In genomic region chr1:37691179-37691578, GRCm38 (mm10) we compare ENCODE assay signal across 10 mouse cellular contexts. TPM values are rescaled to one million over a fixed set of nuclear protein-coding genes. Genes with fewer than 3 reads are reported as not detected.
A peak's percentile ranks its signal among the peaks of the same experiment; 100 is the strongest.
DNase-seq lines count a peak whose midpoint lies in the region; ATAC-seq and TF ChIP-seq lines count a peak whose summit lies in the region.
"Had no signal": no experiment of that assay in that cellular context is flagged by ENCODE, and none has a peak within 500 bp of the region (broad histone marks: within the 10 kb centered on the region; RNA-seq: fewer than 3 reads in every experiment).

No protein-coding gene starts in this region.

- intact Hi-C loops in left cerebral cortex, postnatal 14 days (cut with DNase I) = no loop called here

- WGBS in liver, adult 2 months = 53% methylated on average over 8 of the region's 8 CpGs
- WGBS in forebrain, embryonic 10.5 days = 56% methylated on average over 8 of the region's 8 CpGs

- peak; percentile 21 to 30 for DNase-seq in B cell, adult 2 months
- peak; percentile 5 for DNase-seq in CH12.LX (ENCODE audit: extremely low read depth)
- DNase-seq in liver, adult 2 months (ENCODE audit: extremely low read depth, low read depth, low spot score) = peak; percentile 19
- no peak for DNase-seq in forebrain, embryonic 10.5 days (ENCODE audit: extremely low spot score, low spot score)
- DNase-seq in left cerebral cortex, postnatal 14 days (ENCODE audit: low spot score in 2 of 2) = no peak
- no peak for DNase-seq in layer of hippocampus, adult 9-10 months (ENCODE audit: low spot score)
- DNase-seq: adrenal gland, adult 8-10 months; forebrain, postnatal 0 days had no signal

- TF ChIP-seq CTCF in CH12.LX (conservative IDR thresholded peaks at IDR 0.05 in 1 of 2, IDR thresholded peaks at IDR 0.05 in 1 of 2; ENCODE audit: low read depth in 2 of 2, low read length in 2 of 2) = no peak
- TF ChIP-seq CTCF in liver, adult 2 months (IDR thresholded peaks at IDR 0.05; ENCODE audit: low read depth, low read length) = no peak

- no peaks in the 10 kb centered on the region for H3K4me1 ChIP-seq in CH12.LX (ENCODE audit: control insufficient read depth in 1 of 2, insufficient read depth in 2 of 2)
- H3K4me1 ChIP-seq in liver, adult 2 months (ENCODE audit: control insufficient read depth, insufficient read depth, low read length) = no peaks in the 10 kb centered on the region
- H3K4me1 ChIP-seq in forebrain, embryonic 10.5 days = peaks cover 12% of the 10 kb centered on the region
- H3K4me1 ChIP-seq: liver, embryonic 15.5 days had no signal

- TF ChIP-seq RAD21 in CH12.LX (IDR thresholded peaks at IDR 0.05; ENCODE audit: low read depth, low read length) = no peak

- no peaks in the 10 kb centered on the region for H3K9me3 ChIP-seq in CH12.LX (replicated peaks; ENCODE audit: low read length)
- no peaks in the 10 kb centered on the region for H3K9me3 ChIP-seq in forebrain, embryonic 10.5 days
- H3K9me3 ChIP-seq: liver, embryonic 15.5 days had no signal

- H3K4me2 ChIP-seq in CH12.LX (ENCODE audit: insufficient read depth, low read depth, poor library complexity, severe bottlenecking) = no peak overlapping the region
- H3K4me2 ChIP-seq: liver, embryonic 15.5 days had no signal

- dilution Hi-C loops in CH12.LX (cut with MboI; ENCODE audit: extremely low pct_ligation_motif_present, extremely low pct_unique_long_range_greater_than_20kb, low sequenced_read_pairs) = no loop called here

- in situ Hi-C loops in CH12.LX (cut with MboI; ENCODE audit: low pct_ligation_motif_present, low pct_unique_long_range_greater_than_20kb, low sequenced_read_pairs) = no loop called here

- no peak for TF ChIP-seq POLR2A in CH12.LX (IDR thresholded peaks at IDR 0.05; ENCODE audit: low read depth, low read length)
- TF ChIP-seq POLR2A in liver, adult 2 months (IDR thresholded peaks at IDR 0.05; ENCODE audit: extremely low read depth, insufficient read depth, low read length) = no peak

- no peak for TF ChIP-seq EP300 in CH12.LX (IDR thresholded peaks at IDR 0.05; ENCODE audit: low read length)

- no peak overlapping the region for H3K4me3 ChIP-seq in CH12.LX (replicated peaks in 1 of 3; ENCODE audit: low read depth in 2 of 3, low read length in 2 of 3, poor library complexity in 1 of 3)
- no peak overlapping the region for H3K4me3 ChIP-seq in liver, adult 2 months (ENCODE audit: insufficient read depth, low read depth, low read length)
- H3K4me3 ChIP-seq in forebrain, embryonic 10.5 days = no peak overlapping the region
- H3K4me3 ChIP-seq: liver, embryonic 15.5 days had no signal

- H3K27ac ChIP-seq in CH12.LX (ENCODE audit: insufficient read depth, low read depth) = no peak overlapping the region
- no peak overlapping the region for H3K27ac ChIP-seq in liver, adult 2 months (replicated peaks; ENCODE audit: insufficient read depth, low read depth, low read length)
- no peak overlapping the region for H3K27ac ChIP-seq in forebrain, embryonic 10.5 days
- H3K27ac ChIP-seq: liver, embryonic 15.5 days had no signal

- peak; percentile 31; the same call in 1 of the 2 replicates for ATAC-seq in neutrophil, adult 5-6 weeks (ENCODE audit: extremely low read depth, insufficient number of reproducible peaks, low FRiP score, poor library complexity, severe bottlenecking)
- ATAC-seq: forebrain, postnatal 0 days had no signal

- H3K9ac ChIP-seq in CH12.LX (ENCODE audit: insufficient read depth, low read depth) = no peak overlapping the region
- no peak overlapping the region for H3K9ac ChIP-seq in liver, adult 2 months (ENCODE audit: low read depth, low read length)
- H3K9ac ChIP-seq: forebrain, postnatal 0 days; liver, embryonic 15.5 days had no signal

- H3K36me3 ChIP-seq in CH12.LX (replicated peaks in 1 of 2; ENCODE audit: control insufficient read depth in 1 of 2, insufficient read depth in 1 of 2, low read length in 1 of 2) = no peaks in the 10 kb centered on the region
- H3K36me3 ChIP-seq in liver, adult 2 months (ENCODE audit: control insufficient read depth, insufficient read depth, low read length) = no peaks in the 10 kb centered on the region
- H3K36me3 ChIP-seq in forebrain, embryonic 10.5 days (replicated peaks) = no peaks in the 10 kb centered on the region
- H3K36me3 ChIP-seq: liver, embryonic 15.5 days had no signal

- peaks cover 34% of the 10 kb centered on the region for H3K27me3 ChIP-seq in CH12.LX (replicated peaks)
- H3K27me3 ChIP-seq in liver, adult 2 months (ENCODE audit: control insufficient read depth, insufficient read depth, low read length) = no peaks in the 10 kb centered on the region
- no peaks in the 10 kb centered on the region for H3K27me3 ChIP-seq in forebrain, embryonic 10.5 days (ENCODE audit: poor library complexity, severe bottlenecking)
- H3K27me3 ChIP-seq: liver, embryonic 15.5 days had no signal

- no peaks in the 10 kb centered on the region for H3K79me2 ChIP-seq in CH12.LX (replicated peaks; ENCODE audit: control insufficient read depth, extremely low read depth, insufficient read depth, poor library complexity, severe bottlenecking)
- no peaks in the 10 kb centered on the region for H3K79me2 ChIP-seq in liver, adult 2 months (ENCODE audit: control insufficient read depth, insufficient read depth, low read length)

TF ChIP-seq in CH12.LX, 34 proteins besides CTCF, POLR2A, EP300 and RAD21:
- TF ChIP-seq POLR2AphosphoS2 (IDR thresholded peaks at IDR 0.05; ENCODE audit: low read depth, low read length) = no peak
- no peak for TF ChIP-seq KAT2A (IDR thresholded peaks at IDR 0.05; ENCODE audit: insufficient replicate concordance, low read length)
- no peak for TF ChIP-seq NRF1 (IDR thresholded peaks at IDR 0.05; ENCODE audit: low read depth, low read length)
- TF ChIP-seq USF1 (IDR thresholded peaks at IDR 0.05; ENCODE audit: low read depth, low read length) = no peak
- no peak for TF ChIP-seq SMC3 (IDR thresholded peaks at IDR 0.05; ENCODE audit: low read depth, low read length)
- TF ChIP-seq JUN (IDR thresholded peaks at IDR 0.05; ENCODE audit: insufficient read depth, low read depth, low read length) = no peak
- no peak for TF ChIP-seq ZMIZ1 (IDR thresholded peaks at IDR 0.05; ENCODE audit: low read depth, low read length)
- TF ChIP-seq ZNF384 (IDR thresholded peaks at IDR 0.05; ENCODE audit: low read depth, low read length) = no peak
- no peak for TF ChIP-seq USF2 (conservative IDR thresholded peaks at IDR 0.05; ENCODE audit: low read depth, low read length)
- no peak for TF ChIP-seq MXI1 (IDR thresholded peaks at IDR 0.05; ENCODE audit: low read depth, low read length)
- no peak for TF ChIP-seq ELF1 (IDR thresholded peaks at IDR 0.05; ENCODE audit: low read depth, low read length)

RNA-seq across cellular contexts. Expression of gene 2010300C02Rik, which starts 28.7 kb away (rescaled TPM):
- total RNA-seq in CH12.LX (2012; rRNA removed) (0.21 and 0.25 TPM in 2 replicates), CH12.LX (2014; rRNA removed) (0.08 TPM in 1 of 2 replicates, not detected in the other)
- polyA plus RNA-seq in CH12.LX (2012; ENCODE audit: insufficient read length, low read depth) = 0.09 and 0.19 TPM in 2 replicates
- 0.07 and 0.09 TPM in 2 replicates for total RNA-seq in liver, adult 2 months (2014; rRNA removed)
- 0.04 and 0.06 TPM in 2 replicates for polyA plus RNA-seq in liver, adult 2 months (2012; rRNA removed)
- 0.12 TPM in 2 replicates for total RNA-seq in neutrophil, adult 5-6 weeks (2017)
- polyA plus RNA-seq in forebrain, embryonic 10.5 days (2016; fragmentation: Nextera tagmentation; extraction: Ambion mirVana) = 0.66 and 0.68 TPM in 2 replicates
- total RNA-seq in left cerebral cortex, postnatal 14 days (2021) = 100 to 1,000 TPM; 177 to 178 TPM

Comparison
In these comparisons a context has a peak if more than half of its experiments do, and no peak if none do; other contexts are left out.
1. DNase-seq: peak in B cell, adult 2 months (2 of 2), CH12.LX (single experiment) and liver, adult 2 months (single experiment); none in forebrain, embryonic 10.5 days (single experiment), left cerebral cortex, postnatal 14 days (0 of 2) and layer of hippocampus, adult 9-10 months (single experiment).
2. RNA of gene 2010300C02Rik, which starts 28.7 kb away (total RNA-seq): 177 to 178 TPM in left cerebral cortex, postnatal 14 days; 0.08 to 0.25 TPM in CH12.LX, 0.12 TPM in neutrophil, adult 5-6 weeks and 0.07 to 0.09 TPM in liver, adult 2 months; every median in the first group is over 100 times any median in the second.